Mouse (Mus musculus) embryonic fibroblast, embryonic 13.5 days (primary cell): ENCODE measurements around the gene H13. TPM values are rescaled to one million over a fixed set of nuclear protein-coding genes. Genes with fewer than 3 reads are reported as not detected.
A peak's percentile ranks its signal among the peaks of the same experiment; 100 is the strongest.

ENCODE experiments used
- H3K27ac ChIP-seq: 2 replicates; pipeline ENCODE4 v1.5.1; 2012; ENCODE audit warnings: low read length, control low read depth, inconsistent platforms; ENCODE audit not compliant: insufficient read depth
- H3K4me1 ChIP-seq: 2 replicates; pipeline ENCODE4 v1.6.1; 2011; ENCODE audit warnings: low read length; ENCODE audit not compliant: control insufficient read depth, insufficient read depth
- H3K4me3 ChIP-seq: 2 replicates; pipeline ENCODE4 v1.5.1; 2011; ENCODE audit warnings: mild to moderate bottlenecking, control low read depth, low read length; ENCODE audit not compliant: insufficient read depth
- CTCF ChIP-seq: IDR thresholded peaks from 2 replicates; pipeline ENCODE4 v1.5.1; 2011; ENCODE audit warnings: mild to moderate bottlenecking, control low read depth, low read length, moderate library complexity, borderline replicate concordance; ENCODE audit not compliant: insufficient read depth
- POLR2A ChIP-seq: IDR thresholded peaks from 2 replicates; pipeline ENCODE4 v1.6.1; 2011; ENCODE audit warnings: low read depth, mild to moderate bottlenecking, control low read depth, low read length, moderate library complexity
- polyA plus RNA-seq: library from polyadenylated mRNA; stranded (reverse); fragments of >200 nt; gene quantifications from 2 replicates; pipeline ENCODE4 v1.2.4, GENCODE M21; 2011; ENCODE audit warnings: low read depth; ENCODE audit not compliant: missing spikeins, insufficient read length

Gene H13
- polyA plus RNA-seq, 1 experiment = 141 TPM

- H3K4me1 ChIP-seq = peaks cover 26% of the 10 kb centered on the region
- H3K4me3 ChIP-seq = no peak overlapping the region
- TF ChIP-seq POLR2A (no peak), CTCF (no peak)
- peak overlapping the region; percentile 55; the same call in 1 of the 2 replicates for H3K27ac ChIP-seq
These were observed 6.1 kb downstream of the H13 start for GRCm38 (mm10) chr2:152675252-152675791.

GRCm38 (mm10) chr2:152678302-152678701 is 9.0 kb downstream of the H13 start:
- Histone ChIP-seq H3K27ac (no peak overlapping the region), H3K4me1 (peaks cover 19% of the 10 kb centered on the region), H3K4me3 (no peak overlapping the region)
- TF ChIP-seq CTCF (peak; percentile 36; the same call in 1 of the 2 replicates), POLR2A (no peak)

GRCm38 (mm10) chr2:152678925-152679324 is 9.7 kb downstream of the H13 start:
- Histone ChIP-seq H3K4me1 (peaks cover 21% of the 10 kb centered on the region), H3K4me3 (no peak overlapping the region), H3K27ac (no peak overlapping the region)
- TF ChIP-seq POLR2A (no peak), CTCF (no peak)

- TF ChIP-seq POLR2A (no peak), CTCF (no peak)
- no peak overlapping the region for H3K27ac ChIP-seq
- peaks cover 18% of the 10 kb centered on the region for H3K4me1 ChIP-seq
- H3K4me3 ChIP-seq = no peak overlapping the region
These were observed 10.6 kb downstream of the H13 start for GRCm38 (mm10) chr2:152679701-152680355.

- H3K4me1 ChIP-seq = peaks cover 8% of the 10 kb centered on the region; the same call in 1 of the 2 replicates
- peak overlapping the region; percentile 77 for H3K27ac ChIP-seq
- TF ChIP-seq POLR2A (no peak), CTCF (no peak)
- H3K4me3 ChIP-seq = no peak overlapping the region
These were observed 13.8 kb downstream of the H13 start for GRCm38 (mm10) chr2:152683086-152683485.

- TF ChIP-seq POLR2A = no peak
- TF ChIP-seq CTCF = no peak
- Histone ChIP-seq H3K27ac (peak overlapping the region; percentile 51; the same call in 1 of the 2 replicates), H3K4me1 (peaks cover 11% of the 10 kb centered on the region; the same call in 1 of the 2 replicates), H3K4me3 (no peak overlapping the region)
These were observed 17.1 kb downstream of the H13 start for GRCm38 (mm10) chr2:152686399-152686798.

- peaks cover 14% of the 10 kb centered on the region; the same call in 1 of the 2 replicates for H3K4me1 ChIP-seq
- H3K4me3 ChIP-seq = peak within 1 kb of the TSS; percentile 43
- peak within 1 kb of the TSS; percentile 51 for H3K27ac ChIP-seq
- TF ChIP-seq POLR2A (peak; percentile 79), CTCF (no peak)
These were observed 17.6 kb downstream of the H13 start, which contains the start of gene Mcts2 for GRCm38 (mm10) chr2:152686806-152687267. TSS of gene Mcts2 (plus strand) at chr2:152687035.

GRCm38 (mm10) chr2:152691564-152692217 is 22.4 kb downstream of the H13 start:
- no peak for TF ChIP-seq POLR2A
- TF ChIP-seq CTCF = peak; percentile 30; the same call in 1 of the 2 replicates
- Histone ChIP-seq H3K27ac (peak overlapping the region; percentile 20; the same call in 1 of the 2 replicates), H3K4me1 (peaks cover 6% of the 10 kb centered on the region; the same call in 1 of the 2 replicates), H3K4me3 (no peak overlapping the region)

GRCm38 (mm10) chr2:152693233-152693632 is 24.0 kb downstream of the H13 start:
- peak; percentile 81 for TF ChIP-seq CTCF
- no peak for TF ChIP-seq POLR2A
- no peak overlapping the region for H3K4me3 ChIP-seq

GRCm38 (mm10) chr2:152693735-152694134 is 24.5 kb downstream of the H13 start:
- Histone ChIP-seq H3K4me3 (no peak overlapping the region), H3K27ac (no peak overlapping the region), H3K4me1 (peaks cover 6% of the 10 kb centered on the region; the same call in 1 of the 2 replicates)
- TF ChIP-seq CTCF = no peak
- TF ChIP-seq POLR2A = no peak

More at GRCm38 (mm10) chr2:152693233-152693632, 24.0 kb downstream of the H13 start:
- H3K4me1 ChIP-seq = peaks cover 6% of the 10 kb centered on the region; the same call in 1 of the 2 replicates
- H3K27ac ChIP-seq = no peak overlapping the region
